Mouse (Mus musculus) midbrain, postnatal 0 days (tissue): ENCODE data around the gene Fam57a. TPM values are rescaled to one million over a fixed set of nuclear protein-coding genes. Genes with fewer than 3 reads are reported as not detected.
"Not testable (repeated sequence)": the region's sequence is repeated elsewhere in the genome, so short reads cannot be mapped to it uniquely, and the experiment has no call there.

ENCODE experiments used
- ATAC-seq: fragments of 200-750 bp; cut with Nextera tagmentation; 2 replicates; pipeline ENCODE4 v1.8.0; 2017; ENCODE audit warnings: moderate number of reproducible peaks, mild to moderate bottlenecking, moderate TSS enrichment, moderate library complexity; ENCODE audit not compliant: low FRiP score
- DNase-seq: peaks from one replicate; pipeline ENCODE4 v3.0.0-alpha.2; 2015; ENCODE audit warnings: low spot score
- H3K27ac ChIP-seq: fragments of 300-500 bp; sonication (generic); 2 replicates; pipeline ENCODE4 v1.5.1; 2014; ENCODE audit warnings: low read depth, mild to moderate bottlenecking, low read length, mixed read lengths
- H3K27me3 ChIP-seq: fragments of 300-500 bp; sonication (generic); 2 replicates; pipeline ENCODE4 v1.6.1; 2014; ENCODE audit warnings: low read length, control low read depth, mixed read lengths; ENCODE audit not compliant: insufficient read depth
- H3K36me3 ChIP-seq: fragments of 300-500 bp; sonication (generic); 2 replicates; pipeline ENCODE4 v1.6.1; 2014; ENCODE audit warnings: low read length, control low read depth, mixed read lengths; ENCODE audit not compliant: insufficient read depth
- H3K4me1 ChIP-seq: fragments of 300-500 bp; sonication (generic); 2 replicates; pipeline ENCODE4 v1.6.1; 2014; ENCODE audit warnings: mild to moderate bottlenecking, control low read depth, antibody characterized with exemption, low read length, mixed read lengths; ENCODE audit not compliant: insufficient read depth
- H3K4me2 ChIP-seq: fragments of 300-500 bp; sonication (generic); 2 replicates; pipeline ENCODE4 v1.6.1; 2014; ENCODE audit warnings: low read depth, mild to moderate bottlenecking, low read length, mixed read lengths; ENCODE audit not compliant: poor library complexity, severe bottlenecking
- H3K4me3 ChIP-seq: fragments of 300-500 bp; sonication (generic); 2 replicates; pipeline ENCODE4 v1.5.1; 2014; ENCODE audit warnings: low read depth, mild to moderate bottlenecking, low read length, moderate library complexity
- H3K9ac ChIP-seq: fragments of 300-500 bp; sonication (generic); replicated peaks from 2 replicates; pipeline ENCODE4 v1.6.1; 2014; ENCODE audit warnings: mild to moderate bottlenecking, low read length, moderate library complexity, mixed read lengths; ENCODE audit not compliant: poor library complexity, severe bottlenecking
- H3K9me3 ChIP-seq: fragments of 300-500 bp; sonication (generic); 2 replicates; pipeline ENCODE4 v1.6.1; 2016; ENCODE audit warnings: low read length, control low read depth
- CTCF ChIP-seq: IDR thresholded peaks from 2 replicates; pipeline ENCODE4 v1.5.1; 2016; ENCODE audit warnings: antibody characterized with exemption, mild to moderate bottlenecking
- WGBS: fragments of 180-500 bp; shearing (Covaris S2); extraction: QIAGEN DNeasy Blood & Tissue Kit; methylation state at CpG from one replicate; pipeline ENCODE4 v1.1.7; 2014; 5-methylcytosine and 5-hydroxymethylcytosine counted together
- polyA plus RNA-seq: library from polyadenylated mRNA; unstranded; fragments of >200 nt; fragmentation: Nextera tagmentation; extraction: Ambion mirVana; gene quantifications from 2 replicates; pipeline ENCODE4 v1.2.1, GENCODE M21; 2015
- total RNA-seq: library from RNA; depleted of rRNA; stranded (reverse); fragments of >200 nt; gene quantifications from 2 replicates; pipeline ENCODE4 v1.2.3, GENCODE M21; 2014

The Fam57a gene
- total and polyA plus RNA-seq, 2 experiments from 2014 or later, result 17.6 to 24.6 TPM

GRCm38 (mm10) chr11:76196977-76197469 is 17.6 kb downstream of the Fam57a start:
- no peak for TF ChIP-seq CTCF
- H3K4me1 ChIP-seq, result no peaks in the 10 kb centered on the region
- H3K4me2 ChIP-seq, result no peak overlapping the region
- DNase-seq (no peak), ATAC-seq (no peak)
- H3K4me3 ChIP-seq, result no peak overlapping the region
- no peak overlapping the region for H3K27ac ChIP-seq
- no peaks in the 10 kb centered on the region for H3K36me3 ChIP-seq
- H3K27me3 ChIP-seq, result no peaks in the 10 kb centered on the region
- no peaks in the 10 kb centered on the region for H3K9me3 ChIP-seq
- WGBS, result 51% methylated on average over 8 of the region's 8 CpGs
- H3K9ac ChIP-seq, result no peak overlapping the region

GRCm38 (mm10) chr11:76201761-76202674 is 22.5 kb downstream of the Fam57a start:
- ATAC-seq, result peak; percentile 98
- no peaks in the 10 kb centered on the region for H3K27me3 ChIP-seq
- peak; percentile 21; the same call in 1 of the 2 replicates for TF ChIP-seq CTCF
- no peaks in the 10 kb centered on the region for H3K9me3 ChIP-seq
- under 1% methylated on average over 85 of the region's 90 CpGs for WGBS
- peak overlapping the region; percentile 79 for H3K27ac ChIP-seq
- H3K4me1 ChIP-seq, result no peaks in the 10 kb centered on the region; the same call in 1 of the 2 replicates
- peak overlapping the region; percentile 94 for H3K4me3 ChIP-seq
- peak overlapping the region; percentile 79 for H3K4me2 ChIP-seq
- DNase-seq, result peak; percentile 83
- peaks cover 17% of the 10 kb centered on the region for H3K36me3 ChIP-seq
- H3K9ac ChIP-seq, result peak overlapping the region; percentile 88

GRCm38 (mm10) chr11:76206793-76207192 is 27.3 kb downstream of the Fam57a start:
- Histone ChIP-seq H3K27ac (no peak overlapping the region), H3K4me2 (no peak overlapping the region), H3K36me3 (peaks cover 42% of the 10 kb centered on the region), H3K9me3 (no peaks in the 10 kb centered on the region), H3K4me1 (no peaks in the 10 kb centered on the region; the same call in 1 of the 2 replicates), H3K4me3 (no peak overlapping the region), H3K27me3 (no peaks in the 10 kb centered on the region), H3K9ac (no peak overlapping the region)
- no peak for TF ChIP-seq CTCF
- no peak for DNase-seq
- ATAC-seq, result no peak
- 86% methylated on average over 5 of the region's 5 CpGs for WGBS

GRCm38 (mm10) chr11:76210228-76210985 is 30.9 kb downstream of the Fam57a start:
- no peaks in the 10 kb centered on the region for H3K27me3 ChIP-seq
- H3K4me3 ChIP-seq, result no peak overlapping the region
- peaks cover 44% of the 10 kb centered on the region for H3K36me3 ChIP-seq
- WGBS, result 91% methylated on average over 13 of the region's 13 CpGs
- H3K9me3 ChIP-seq, result no peaks in the 10 kb centered on the region
- no peaks in the 10 kb centered on the region for H3K4me1 ChIP-seq
- TF ChIP-seq CTCF, result no peak
- ATAC-seq, result no peak
- H3K9ac ChIP-seq, result no peak overlapping the region
- no peak for DNase-seq
- H3K4me2 ChIP-seq, result no peak overlapping the region
- no peak overlapping the region for H3K27ac ChIP-seq

- H3K9me3 ChIP-seq, H3K27ac ChIP-seq, ATAC-seq, H3K4me3 ChIP-seq, H3K4me1 ChIP-seq, H3K9ac ChIP-seq, DNase-seq, H3K4me2 ChIP-seq, H3K27me3 ChIP-seq: not testable (repeated sequence)
- WGBS, result 97% methylated on average over 2 of the region's 6 CpGs
- H3K36me3 ChIP-seq, result peaks cover 40% of the 10 kb centered on the region
Observed at GRCm38 (mm10) chr11:76211595-76211994, 32.1 kb downstream of the Fam57a start.
